Mouse (Mus musculus) lung, adult 2 months (tissue): ENCODE data around the gene Syt16.

Source experiments
- CTCF ChIP-seq: fragments of 200-500 bp; IDR thresholded peaks from 2 replicates; pipeline ENCODE4 v1.5.1; 2011; ENCODE audit warnings: mild to moderate bottlenecking, low read length, control low read depth; ENCODE audit not compliant: insufficient read depth
- POLR2A ChIP-seq: fragments of 200-500 bp; IDR thresholded peaks from 2 replicates; pipeline ENCODE4 v1.6.1; 2011; ENCODE audit warnings: low read depth, mild to moderate bottlenecking, control low read depth, low read length, borderline replicate concordance; ENCODE audit errors: extremely low read depth

- TF ChIP-seq POLR2A, result no peak
- no peak for TF ChIP-seq CTCF
Observed at GRCm38 (mm10) chr12:74315221-74315620, 317.8 kb downstream of the Syt16 start.
